Mouse (Mus musculus) adrenal gland, adult 10 weeks (tissue): ENCODE measurements around the gene Grin1. TPM values are rescaled to one million over a fixed set of nuclear protein-coding genes. Genes with fewer than 3 reads are reported as not detected.

Experiments
- polyA plus RNA-seq: library from polyadenylated mRNA; stranded (reverse); fragments of 350-450 nt; fragmentation: Illumina TruSeq; extraction: RNeasy Lipid Tissue Mini Kit (QIAGEN cat#74804); gene quantifications from one replicate; pipeline ENCODE4 v1.2.3, GENCODE M21; 2014; ENCODE audit warnings: low read depth, low replicate concordance

Gene Grin1
- 2.7 TPM for polyA plus RNA-seq

GRCm38 (mm10) chr2:25318971-25319773 is at the start of gene Grin1:
TSS of gene Grin1 (minus strand) at chr2:25319187.

GRCm38 (mm10) chr2:25365091-25365761 is 46.2 kb upstream of the Grin1 start, which contains the start of gene Uap1l1:
TSS of gene Uap1l1 (minus strand) at chr2:25365682.

GRCm38 (mm10) chr2:25356208-25357079 is 37.5 kb upstream of the Grin1 start, which contains the start of gene Dpp7:
TSS of gene Dpp7 (minus strand) at chr2:25356359.

GRCm38 (mm10) chr2:25332286-25333160 is 13.5 kb upstream of the Grin1 start, which contains the start of gene Man1b1:
TSS of gene Man1b1 (plus strand) at chr2:25332338.

GRCm38 (mm10) chr2:25289651-25290050 is 29.3 kb downstream of the Grin1 start, which contains the start of gene Lrrc26:
TSS of gene Lrrc26 (plus strand) at chr2:25289915.

GRCm38 (mm10) chr2:25287927-25288649 is 30.9 kb downstream of the Grin1 start, which contains the start of gene Tmem210:
TSS of gene Tmem210 (plus strand) at chr2:25288145.

GRCm38 (mm10) chr2:25271827-25272511 is 47.0 kb downstream of the Grin1 start, which contains the start of the genes Ssna1 and Anapc2:
TSS of gene Ssna1 (minus strand) at chr2:25272438.
TSS of gene Anapc2 (plus strand) at chr2:25272478.

GRCm38 (mm10) chr2:25262291-25262767 is 56.7 kb downstream of the Grin1 start, which contains the start of gene Tprn:
TSS of gene Tprn (plus strand) at chr2:25262618.

GRCm38 (mm10) chr2:25255284-25255779 is 63.7 kb downstream of the Grin1 start, which contains the start of gene Tmem203:
TSS of gene Tmem203 (plus strand) at chr2:25255439.

GRCm38 (mm10) chr2:25246183-25247072 is 72.6 kb downstream of the Grin1 start, which contains the start of gene AL732309.1:
TSS of gene AL732309.1 (minus strand) at chr2:25246863.

GRCm38 (mm10) chr2:25242101-25242506 is 76.9 kb downstream of the Grin1 start, which contains the start of the genes Rnf208 and Cysrt1:
TSS of gene Rnf208 (plus strand) at chr2:25242255.
TSS of gene Cysrt1 (minus strand) at chr2:25242452.

Other genes with a start within 250 kb of the Grin1 start
- not detected for gene Entpd8, start 238.9 kb downstream of the Grin1 start, polyA plus RNA-seq
- not detected for gene Noxa1, start 224.0 kb downstream of the Grin1 start, polyA plus RNA-seq
- gene Nrarp, start 138.4 kb downstream of the Grin1 start, polyA plus RNA-seq = 3.8 TPM
- gene Tor4a, start 122.3 kb downstream of the Grin1 start, polyA plus RNA-seq = 5.8 TPM
- gene Nelfb, start 107.7 kb downstream of the Grin1 start, polyA plus RNA-seq = 6.9 TPM
- not detected for gene Stpg3, start 104.5 kb downstream of the Grin1 start, polyA plus RNA-seq
- gene Fam166a, start 100.4 kb downstream of the Grin1 start, polyA plus RNA-seq = not detected
- 50.4 TPM for gene Tubb4b, start 94.5 kb downstream of the Grin1 start, polyA plus RNA-seq
- not detected for gene Slc34a3, start 84.8 kb downstream of the Grin1 start, polyA plus RNA-seq
- gene Rnf224, start 82.4 kb downstream of the Grin1 start, polyA plus RNA-seq = not detected
- gene Rnf208, start 76.9 kb downstream of the Grin1 start, polyA plus RNA-seq = not detected
- gene Cysrt1, start 76.7 kb downstream of the Grin1 start, polyA plus RNA-seq = not detected
- gene AL732309.1, start 72.3 kb downstream of the Grin1 start, polyA plus RNA-seq = 0.93 TPM
- gene Tmem203, start 63.7 kb downstream of the Grin1 start, polyA plus RNA-seq = not detected
- 0.52 TPM for gene Tprn, start 56.6 kb downstream of the Grin1 start, polyA plus RNA-seq
- 2.9 TPM for gene Ssna1, start 46.7 kb downstream of the Grin1 start, polyA plus RNA-seq
- 6.7 TPM for gene Anapc2, start 46.7 kb downstream of the Grin1 start, polyA plus RNA-seq
- not detected for gene Tmem210, start 31.0 kb downstream of the Grin1 start, polyA plus RNA-seq
- gene Lrrc26, start 29.3 kb downstream of the Grin1 start, polyA plus RNA-seq = not detected
- 23.9 TPM for gene Man1b1, start 13.2 kb upstream of the Grin1 start, polyA plus RNA-seq
- 15.1 TPM for gene Dpp7, start 37.2 kb upstream of the Grin1 start, polyA plus RNA-seq
- 0.41 TPM for gene Uap1l1, start 46.5 kb upstream of the Grin1 start, polyA plus RNA-seq
- not detected for gene Sapcd2, start 53.1 kb upstream of the Grin1 start, polyA plus RNA-seq
- gene Entpd2, start 76.7 kb upstream of the Grin1 start, polyA plus RNA-seq = 1.6 TPM
- gene Npdc1, start 80.2 kb upstream of the Grin1 start, polyA plus RNA-seq = 16.0 TPM
- not detected for gene Fut7, start 104.1 kb upstream of the Grin1 start, polyA plus RNA-seq
- gene Abca2, start 109.5 kb upstream of the Grin1 start, polyA plus RNA-seq = 1.9 TPM
- not detected for gene Clic3, start 137.7 kb upstream of the Grin1 start, polyA plus RNA-seq
- 1.5 TPM for gene Paxx, start 141.9 kb upstream of the Grin1 start, polyA plus RNA-seq
- not detected for gene Ptgds, start 150.9 kb upstream of the Grin1 start, polyA plus RNA-seq
- not detected for gene Lcn12, start 174.7 kb upstream of the Grin1 start, polyA plus RNA-seq
- 1.3 TPM for gene Fbxw5, start 181.6 kb upstream of the Grin1 start, polyA plus RNA-seq
- gene C8g, start 182.5 kb upstream of the Grin1 start, polyA plus RNA-seq = not detected
- gene Traf2, start 227.8 kb upstream of the Grin1 start, polyA plus RNA-seq = 1.6 TPM
- 3.3 TPM for gene Edf1, start 238.7 kb upstream of the Grin1 start, polyA plus RNA-seq